Mouse (Mus musculus) hindbrain, embryonic 16.5 days (tissue): ENCODE data around the gene Gm43720. TPM values are rescaled to one million over a fixed set of nuclear protein-coding genes. Genes with fewer than 3 reads are reported as not detected.
"Not testable (repeated sequence)": the region's sequence is repeated elsewhere in the genome, so short reads cannot be mapped to it uniquely, and the experiment has no call there.

ENCODE experiments used
- ATAC-seq: fragments of 200-750 bp; cut with Nextera tagmentation; 2 replicates; pipeline ENCODE4 v1.8.0; 2017; ENCODE audit warnings: moderate TSS enrichment, moderate library complexity
- H3K27ac ChIP-seq: fragments of 300-500 bp; sonication (generic); 2 replicates; pipeline ENCODE4 v1.5.1; 2014; ENCODE audit warnings: low read depth, mild to moderate bottlenecking, control low read depth, low read length, moderate library complexity
- H3K27me3 ChIP-seq: fragments of 300-500 bp; sonication (generic); replicated peaks from 2 replicates; pipeline ENCODE4 v1.6.1; 2014; ENCODE audit warnings: low read length; ENCODE audit not compliant: control insufficient read depth, insufficient read depth
- H3K36me3 ChIP-seq: fragments of 300-500 bp; sonication (generic); 2 replicates; pipeline ENCODE4 v1.6.1; 2014; ENCODE audit warnings: mild to moderate bottlenecking, low read length, moderate library complexity, mixed read lengths; ENCODE audit not compliant: control insufficient read depth, insufficient read depth
- H3K4me1 ChIP-seq: fragments of 300-500 bp; sonication (generic); 2 replicates; pipeline ENCODE4 v1.6.1; 2014; ENCODE audit warnings: low read depth, low read length; ENCODE audit not compliant: control insufficient read depth, insufficient read depth
- H3K4me2 ChIP-seq: fragments of 300-500 bp; sonication (generic); 2 replicates; pipeline ENCODE4 v1.6.1; 2014; ENCODE audit warnings: mild to moderate bottlenecking, low read length, control low read depth, moderate library complexity
- H3K4me3 ChIP-seq: fragments of 300-500 bp; sonication (generic); 2 replicates; pipeline ENCODE4 v1.5.1; 2014; ENCODE audit warnings: mild to moderate bottlenecking, low read length, control low read depth, moderate library complexity
- H3K9ac ChIP-seq: fragments of 300-500 bp; sonication (generic); 2 replicates; pipeline ENCODE4 v1.6.1; 2014; ENCODE audit warnings: low read depth, mild to moderate bottlenecking, control low read depth, low read length, moderate library complexity
- H3K9me3 ChIP-seq: fragments of 300-500 bp; sonication (generic); 2 replicates; pipeline ENCODE4 v1.6.1; 2014; ENCODE audit warnings: mild to moderate bottlenecking, low read length, moderate library complexity; ENCODE audit not compliant: control insufficient read depth
- WGBS: fragments of 180-500 bp; shearing (Covaris S2); extraction: QIAGEN DNeasy Blood & Tissue Kit; methylation state at CpG from one replicate; pipeline ENCODE4 v1.1.7; 2014; 5-methylcytosine and 5-hydroxymethylcytosine counted together
- polyA plus RNA-seq: library from polyadenylated mRNA; unstranded; fragments of >200 nt; fragmentation: Nextera tagmentation; extraction: Ambion mirVana; gene quantifications from 2 replicates; pipeline ENCODE4 v1.2.1, GENCODE M21; 2015

Gm43720 gene
- polyA plus RNA-seq, 1 experiment from 2014 or later: 0.04 TPM

- Histone ChIP-seq H3K9me3 (no peaks in the 10 kb centered on the region), H3K4me1 (no peaks in the 10 kb centered on the region), H3K27ac (no peak overlapping the region), H3K4me3 (no peak overlapping the region), H3K4me2 (no peak overlapping the region), H3K27me3 (no peaks in the 10 kb centered on the region), H3K36me3 (no peaks in the 10 kb centered on the region), H3K9ac (no peak overlapping the region)
- ATAC-seq: no peak
- WGBS: 94% methylated on average over 3 of the region's 3 CpGs
These were observed 50.2 kb downstream of the Gm43720 start for GRCm38 (mm10) chr5:138229511-138229910.

- H3K27me3 ChIP-seq: no peaks in the 10 kb centered on the region
- no peaks in the 10 kb centered on the region for H3K9me3 ChIP-seq
- no peak overlapping the region for H3K27ac ChIP-seq
- no peak overlapping the region for H3K4me3 ChIP-seq
- no peak overlapping the region for H3K4me2 ChIP-seq
- H3K36me3 ChIP-seq: no peaks in the 10 kb centered on the region
- ATAC-seq: no peak
- no peak overlapping the region for H3K9ac ChIP-seq
- 57% methylated on average over 3 of the region's 3 CpGs for whole genome bisulfite sequencing
- no peaks in the 10 kb centered on the region for H3K4me1 ChIP-seq
These were observed 51.7 kb downstream of the Gm43720 start for GRCm38 (mm10) chr5:138228026-138228425.

- no peaks in the 10 kb centered on the region for H3K4me1 ChIP-seq
- H3K36me3 ChIP-seq: no peaks in the 10 kb centered on the region
- no peaks in the 10 kb centered on the region for H3K9me3 ChIP-seq
- no peaks in the 10 kb centered on the region for H3K27me3 ChIP-seq
- H3K4me2 ChIP-seq: no peak overlapping the region
- no peak overlapping the region for H3K9ac ChIP-seq
- no peak overlapping the region for H3K4me3 ChIP-seq
- WGBS: 71% methylated on average over 2 of the region's 2 CpGs
- no peak overlapping the region for H3K27ac ChIP-seq
- ATAC-seq: no peak
These were observed 52.4 kb downstream of the Gm43720 start for GRCm38 (mm10) chr5:138227367-138227766.

GRCm38 (mm10) chr5:138226491-138226890, 53.3 kb downstream of the Gm43720 start:
- Histone ChIP-seq H3K36me3 (no peaks in the 10 kb centered on the region), H3K27ac (no peak overlapping the region), H3K4me2 (no peak overlapping the region), H3K4me1 (no peaks in the 10 kb centered on the region), H3K27me3 (no peaks in the 10 kb centered on the region), H3K9me3 (no peaks in the 10 kb centered on the region), H3K9ac (no peak overlapping the region), H3K4me3 (no peak overlapping the region)
- 76% methylated on average over 4 of the region's 4 CpGs for WGBS
- ATAC-seq: no peak

GRCm38 (mm10) chr5:138225700-138226099, 54.1 kb downstream of the Gm43720 start, which contains the start of gene Nxpe5:
Gene Nxpe5, plus strand, starts transcription at chr5:138225898.
- Histone ChIP-seq H3K27me3 (no peaks in the 10 kb centered on the region), H3K36me3 (no peaks in the 10 kb centered on the region), H3K9me3 (no peaks in the 10 kb centered on the region), H3K4me1 (no peaks in the 10 kb centered on the region), H3K4me3 (no peak within 1 kb of the TSS), H3K4me2 (no peak within 1 kb of the TSS), H3K27ac (no peak within 1 kb of the TSS), H3K9ac (no peak within 1 kb of the TSS)
- ATAC-seq: no peak
- 58% methylated on average over 2 of the region's 2 CpGs for whole genome bisulfite sequencing

- Histone ChIP-seq H3K4me1 (no peaks in the 10 kb centered on the region), H3K4me3 (no peak overlapping the region), H3K9me3 (no peaks in the 10 kb centered on the region), H3K27ac (no peak overlapping the region), H3K9ac (no peak overlapping the region), H3K27me3 (no peaks in the 10 kb centered on the region), H3K4me2 (no peak overlapping the region), H3K36me3 (no peaks in the 10 kb centered on the region)
- WGBS: 65% methylated on average over 3 of the region's 3 CpGs
- no peak for ATAC-seq
These were observed 56.5 kb downstream of the Gm43720 start for GRCm38 (mm10) chr5:138223287-138223686.

GRCm38 (mm10) chr5:138222111-138222510, 57.6 kb downstream of the Gm43720 start:
- WGBS: 23% methylated on average over 4 of the region's 4 CpGs
- Histone ChIP-seq H3K4me2 (no peak overlapping the region), H3K36me3 (no peaks in the 10 kb centered on the region), H3K27ac (no peak overlapping the region), H3K27me3 (no peaks in the 10 kb centered on the region), H3K9me3 (no peaks in the 10 kb centered on the region), H3K4me3 (no peak overlapping the region), H3K9ac (no peak overlapping the region), H3K4me1 (no peaks in the 10 kb centered on the region)
- ATAC-seq: no peak

GRCm38 (mm10) chr5:138219864-138220263, 59.9 kb downstream of the Gm43720 start:
- ATAC-seq: no peak
- Histone ChIP-seq H3K4me3 (no peak overlapping the region), H3K9ac (no peak overlapping the region), H3K4me1 (no peaks in the 10 kb centered on the region), H3K27ac (no peak overlapping the region), H3K4me2 (no peak overlapping the region), H3K36me3 (no peaks in the 10 kb centered on the region), H3K9me3 (no peaks in the 10 kb centered on the region), H3K27me3 (no peaks in the 10 kb centered on the region)
- WGBS: 82% methylated on average over 2 of the region's 2 CpGs

- ATAC-seq, H3K9ac ChIP-seq, H3K36me3 ChIP-seq, H3K27ac ChIP-seq, H3K27me3 ChIP-seq, H3K4me3 ChIP-seq, H3K4me1 ChIP-seq, H3K9me3 ChIP-seq, H3K4me2 ChIP-seq: not testable (repeated sequence)
- WGBS: 91% methylated on average over 13 of the region's 13 CpGs
These were observed 63.1 kb downstream of the Gm43720 start for GRCm38 (mm10) chr5:138216632-138217031.
